Mouse (Mus musculus): Measurements from ENCODE around the gene Thap2. TPM values are rescaled to one million over a fixed set of nuclear protein-coding genes. Genes with fewer than 3 reads are reported as not detected.

Thap2 gene
- polyA plus RNA-seq, 1 experiment from 2014 or later = 24.1 TPM

DNA sequence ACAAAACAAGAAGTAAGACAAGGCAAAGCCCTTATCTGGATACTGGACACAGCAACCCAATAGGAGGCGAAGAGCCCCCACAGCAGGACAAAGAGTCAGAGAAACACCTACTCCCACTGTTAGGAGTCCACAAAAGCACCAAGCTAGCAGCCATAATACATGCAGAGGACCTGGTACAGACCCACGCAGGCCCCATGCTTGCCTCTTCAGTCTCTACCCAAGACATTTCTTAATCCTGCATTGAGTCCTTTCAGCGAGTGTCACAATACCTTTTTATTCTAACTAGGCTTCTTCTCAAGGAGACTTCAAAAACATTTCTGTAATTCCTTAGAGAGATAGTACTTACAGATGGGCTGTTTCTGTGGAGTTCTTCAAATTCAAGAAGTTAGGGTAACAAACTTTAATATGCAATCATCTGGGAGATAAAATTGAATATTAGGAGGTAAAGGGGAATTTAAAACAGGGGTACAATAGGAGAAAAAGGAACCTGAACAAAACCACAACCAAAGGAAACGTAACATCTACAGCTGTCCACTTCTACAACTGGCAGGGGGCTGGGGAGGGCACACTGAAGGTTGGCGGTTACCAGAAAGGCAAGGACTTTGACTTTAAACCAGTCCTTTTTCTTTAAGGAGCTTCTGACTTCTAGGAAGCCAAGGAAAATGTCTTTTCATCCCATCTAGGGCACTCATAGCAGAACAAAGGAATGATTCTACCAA lies 62.8 kb downstream of the Thap2 start:
- Histone ChIP-seq H3K4me3 (replicated peaks; ENCODE audit: low read length) (no peak overlapping the region), H3K36me3 (ENCODE audit: control insufficient read depth, insufficient read depth, low read length) (no peaks in the 10 kb centered on the region), H3K27ac (ENCODE audit: low read length) (no peak overlapping the region), H3K9ac (ENCODE audit: low read length) (no peak overlapping the region), H3K27me3 (ENCODE audit: control insufficient read depth, insufficient read depth, low read length) (no peaks in the 10 kb centered on the region), H3K4me2 (ENCODE audit: low read depth, low read length) (no peak overlapping the region), H3K4me1 (ENCODE audit: control insufficient read depth, insufficient read depth, low read length) (no peaks in the 10 kb centered on the region), H3K9me3 (replicated peaks; ENCODE audit: control insufficient read depth, low read length) (no peaks in the 10 kb centered on the region)
- 77% methylated on average over 5 of the region's 5 CpGs for WGBS
- no peak for ATAC-seq (ENCODE audit: insufficient read depth, low FRiP score)

Other genes starting within 250 kb of the Thap2 start
- 0.05 TPM in 1 of 2 replicates, not detected in the other for gene Tph2, start 199.4 kb downstream of the Thap2 start, polyA plus RNA-seq (2015; fragmentation: Nextera tagmentation; extraction: Ambion mirVana)
- 43.4 and 49.5 TPM in 2 replicates for gene Tbc1d15, start 133.0 kb downstream of the Thap2 start, polyA plus RNA-seq (2015; fragmentation: Nextera tagmentation; extraction: Ambion mirVana)
- gene Rab21, start 68.8 kb downstream of the Thap2 start, polyA plus RNA-seq (2015; fragmentation: Nextera tagmentation; extraction: Ambion mirVana) = 3.6 and 4.2 TPM in 2 replicates
- 28.5 and 33.7 TPM in 2 replicates for gene Tmem19, start 21.9 kb downstream of the Thap2 start, polyA plus RNA-seq (2015; fragmentation: Nextera tagmentation; extraction: Ambion mirVana)
- 19.7 and 20.5 TPM in 2 replicates for gene Zfc3h1, start 516 bp upstream of the Thap2 start, polyA plus RNA-seq (2015; fragmentation: Nextera tagmentation; extraction: Ambion mirVana)
- gene A930009A15Rik, start 185.5 kb upstream of the Thap2 start, polyA plus RNA-seq (2015; fragmentation: Nextera tagmentation; extraction: Ambion mirVana) = not detected in 2 replicates
- gene Lgr5, start 203.3 kb upstream of the Thap2 start, polyA plus RNA-seq (2015; fragmentation: Nextera tagmentation; extraction: Ambion mirVana) = 4.4 and 4.8 TPM in 2 replicates

Measured in stomach, embryonic 16.5 days (tissue).